Mouse (Mus musculus): ENCODE measurements around the gene Lrrfip1.

DNA sequence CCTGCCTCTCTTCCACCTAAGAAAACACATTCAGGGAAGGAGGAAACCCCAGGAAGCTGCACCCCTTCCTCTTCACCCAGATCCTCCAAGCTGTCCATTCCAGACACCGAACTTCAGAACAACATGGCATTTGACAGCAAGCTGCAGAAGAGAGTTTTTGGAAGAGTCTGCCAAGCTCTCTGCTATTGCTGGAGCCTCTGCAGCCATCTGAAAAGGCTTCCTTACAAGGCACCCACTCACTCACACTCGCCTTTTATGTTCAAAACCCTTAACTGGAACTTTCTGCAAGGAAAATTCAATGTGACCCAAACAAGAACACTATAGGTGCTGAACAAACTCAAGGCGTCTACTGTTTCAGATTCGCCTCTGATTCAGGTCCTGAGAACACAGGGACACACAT is 29.9 kb upstream of the Lrrfip1 start:
- TF ChIP-seq CTCF (IDR thresholded peaks at IDR 0.05; ENCODE audit: low read depth) (no peak), EP300 (IDR thresholded peaks at IDR 0.05; ENCODE audit: low read depth) (no peak)
